Mouse (Mus musculus) intestine, embryonic 15.5 days (tissue): ENCODE results near the gene Mad2l2. TPM values are rescaled to one million over a fixed set of nuclear protein-coding genes. Genes with fewer than 3 reads are reported as not detected.
A peak's percentile ranks its signal among the peaks of the same experiment; 100 is the strongest.

ENCODE experiments used
- ATAC-seq: fragments of 200-750 bp; cut with Nextera tagmentation; 2 replicates; pipeline ENCODE4 v1.8.0; 2017; ENCODE audit warnings: moderate TSS enrichment, moderate library complexity
- H3K27ac ChIP-seq: fragments of 300-500 bp; sonication (generic); 2 replicates; pipeline ENCODE4 v1.5.1; 2015; ENCODE audit warnings: mild to moderate bottlenecking, inconsistent platforms
- H3K27me3 ChIP-seq: fragments of 300-500 bp; sonication (generic); replicated peaks from 2 replicates; pipeline ENCODE4 v1.6.1; 2015; ENCODE audit warnings: inconsistent platforms
- H3K36me3 ChIP-seq: fragments of 300-500 bp; sonication (generic); 2 replicates; pipeline ENCODE4 v1.6.1; 2015; ENCODE audit warnings: inconsistent platforms
- H3K4me1 ChIP-seq: fragments of 300-500 bp; sonication (generic); replicated peaks from 2 replicates; pipeline ENCODE4 v1.6.1; 2015; ENCODE audit warnings: inconsistent platforms
- H3K4me2 ChIP-seq: fragments of 300-500 bp; sonication (generic); replicated peaks from 2 replicates; pipeline ENCODE4 v1.6.1; 2015; ENCODE audit warnings: mild to moderate bottlenecking, inconsistent platforms
- H3K4me3 ChIP-seq: fragments of 300-500 bp; sonication (generic); replicated peaks from 2 replicates; pipeline ENCODE4 v1.5.1; 2015; ENCODE audit warnings: inconsistent platforms
- H3K9ac ChIP-seq: fragments of 300-500 bp; sonication (generic); 2 replicates; pipeline ENCODE4 v1.6.1; 2015; ENCODE audit warnings: inconsistent platforms
- H3K9me3 ChIP-seq: fragments of 300-500 bp; sonication (generic); 2 replicates; pipeline ENCODE4 v1.6.1; 2016; ENCODE audit warnings: inconsistent platforms
- WGBS: fragments of 180-500 bp; shearing (Covaris S2); methylation state at CpG from one replicate; pipeline ENCODE4 v1.1.7; 2015; 5-methylcytosine and 5-hydroxymethylcytosine counted together
- polyA plus RNA-seq: library from polyadenylated mRNA; unstranded; fragments of >200 nt; fragmentation: Nextera tagmentation; extraction: Ambion mirVana; gene quantifications from 2 replicates; pipeline ENCODE4 v1.2.1, GENCODE M21; 2015

Gene Mad2l2
- 32.9 and 33.9 TPM in 2 replicates for polyA plus RNA-seq

DNA sequence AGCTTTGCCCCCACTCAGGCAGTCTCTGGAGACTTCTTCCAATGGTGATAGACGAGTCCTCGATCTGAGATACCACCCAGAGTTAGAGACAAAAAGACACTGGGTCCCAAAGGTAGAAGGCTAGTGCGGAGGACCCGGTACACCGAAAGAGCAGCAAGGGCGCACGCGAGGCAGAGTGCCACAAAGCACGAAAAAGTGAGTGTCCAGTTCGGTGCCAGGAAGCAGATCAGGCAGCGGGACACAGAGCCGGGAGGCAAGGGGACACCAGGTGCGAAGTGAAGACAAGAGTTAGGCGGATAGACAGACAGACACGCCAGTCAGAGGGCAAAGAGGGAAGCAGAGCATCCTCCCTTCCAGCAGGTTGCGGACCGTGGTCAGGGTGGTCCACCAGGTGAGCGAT lies at the start of gene Mad2l2:
Gene Mad2l2, plus strand, starts transcription at position 252 of the 400 bp plus-strand sequence.
- Histone ChIP-seq H3K27ac (peak within 1 kb of the TSS; percentile 44; the same call in 1 of the 2 replicates), H3K4me2 (peak within 1 kb of the TSS; percentile 97), H3K4me3 (peak within 1 kb of the TSS; percentile 60), H3K9me3 (no peaks in the 10 kb centered on the region), H3K4me1 (peaks cover 12% of the 10 kb centered on the region), H3K36me3 (no peaks in the 10 kb centered on the region), H3K27me3 (peaks cover 47% of the 10 kb centered on the region), H3K9ac (peak within 1 kb of the TSS; percentile 34)
- no peak; the same call in 1 of the 2 replicates for ATAC-seq
- 1% methylated on average over 18 of the region's 18 CpGs for WGBS

DNA sequence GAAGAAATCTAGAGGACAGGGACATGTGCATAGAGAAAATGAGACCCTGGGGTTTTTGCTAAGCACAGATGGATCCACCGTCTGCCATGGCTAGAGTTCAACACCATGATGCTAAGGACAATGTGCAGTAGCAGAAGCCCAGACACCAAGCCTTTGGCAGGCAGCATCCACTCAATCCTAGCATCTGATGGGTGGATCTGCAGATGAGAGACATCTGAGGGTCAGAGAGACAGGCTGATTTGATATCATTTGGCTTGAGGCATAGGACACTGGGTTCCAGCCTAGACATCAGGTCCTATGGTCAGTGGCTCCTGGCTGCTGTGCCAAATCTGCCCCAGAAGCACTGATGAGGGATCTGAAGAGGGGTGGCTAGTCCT lies 49.6 kb upstream of the Mad2l2 start:
- H3K4me2 ChIP-seq = no peak overlapping the region
- no peaks in the 10 kb centered on the region for H3K27me3 ChIP-seq
- ATAC-seq = no peak
- H3K27ac ChIP-seq = no peak overlapping the region
- no peak overlapping the region for H3K9ac ChIP-seq
- no peak overlapping the region for H3K4me3 ChIP-seq
- peaks cover 3% of the 10 kb centered on the region; the same call in 1 of the 2 replicates for H3K36me3 ChIP-seq
- H3K9me3 ChIP-seq = no peaks in the 10 kb centered on the region
- peaks cover 15% of the 10 kb centered on the region for H3K4me1 ChIP-seq
- WGBS = 87% methylated on average over 1 of the region's 1 CpGs

DNA sequence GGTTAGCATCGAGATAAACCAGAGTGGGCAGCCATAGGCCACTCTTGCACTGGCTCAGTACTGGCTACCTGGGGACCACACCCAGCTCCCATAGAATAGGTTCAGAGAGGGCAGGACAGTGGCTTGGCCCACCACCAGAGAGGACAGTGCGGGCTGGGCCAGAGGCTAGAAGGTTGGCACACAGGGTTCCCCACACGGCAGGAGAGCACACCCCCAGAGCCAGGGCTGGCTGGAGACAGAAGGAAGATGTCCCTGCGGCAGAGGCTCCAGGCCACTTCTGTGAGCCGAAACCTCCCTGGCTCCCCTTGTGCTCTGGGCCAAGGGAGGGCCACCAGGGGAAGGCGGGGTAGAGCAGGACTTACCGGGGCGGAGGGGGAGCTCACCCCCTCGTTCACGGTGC lies 49.0 kb upstream of the Mad2l2 start:
- WGBS = 92% methylated on average over 10 of the region's 10 CpGs
- Histone ChIP-seq H3K4me3 (no peak overlapping the region), H3K4me2 (no peak overlapping the region), H3K27ac (no peak overlapping the region), H3K27me3 (no peaks in the 10 kb centered on the region), H3K4me1 (peaks cover 15% of the 10 kb centered on the region), H3K9me3 (no peaks in the 10 kb centered on the region), H3K9ac (no peak overlapping the region), H3K36me3 (peaks cover 3% of the 10 kb centered on the region; the same call in 1 of the 2 replicates)
- no peak for ATAC-seq

DNA sequence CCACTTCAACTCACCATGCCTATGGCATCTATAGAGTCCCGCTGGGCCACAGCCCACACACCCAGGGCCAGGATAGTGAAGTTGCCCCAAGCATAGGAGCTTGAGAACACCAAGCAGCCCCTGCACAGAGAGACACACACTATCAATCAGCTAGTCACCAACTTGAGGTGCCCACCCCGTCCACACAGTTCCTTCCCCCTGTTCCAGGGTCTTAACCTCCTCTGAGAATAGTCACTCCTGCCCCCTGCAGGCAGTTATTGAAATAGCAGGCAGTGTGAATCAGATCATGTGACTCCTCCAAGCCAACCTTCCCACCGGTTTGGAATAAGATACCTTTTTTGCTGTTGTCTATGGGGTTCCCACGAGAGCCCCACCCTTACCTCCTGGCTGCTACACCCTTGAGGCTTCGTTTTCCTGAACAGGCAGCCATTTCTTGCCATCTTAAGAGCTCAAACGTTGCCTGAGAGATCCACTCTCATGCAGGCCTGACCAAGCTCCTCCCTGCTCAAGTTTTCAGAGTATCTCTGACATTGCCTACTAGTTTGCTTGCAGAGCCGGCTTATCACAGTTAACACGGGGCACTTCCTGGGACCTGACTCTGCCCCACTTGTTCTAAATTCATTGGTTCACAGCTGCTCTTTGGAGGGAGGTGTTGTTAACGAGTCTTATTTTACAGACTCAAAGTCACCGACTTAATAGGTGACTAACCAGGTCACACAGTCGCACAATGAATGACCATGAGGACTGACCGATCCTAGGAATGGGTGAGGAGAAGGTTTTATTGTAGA lies 47.7 kb upstream of the Mad2l2 start:
- Histone ChIP-seq H3K27ac (no peak overlapping the region), H3K9ac (no peak overlapping the region), H3K4me3 (no peak overlapping the region), H3K9me3 (no peaks in the 10 kb centered on the region), H3K27me3 (no peaks in the 10 kb centered on the region), H3K4me1 (peaks cover 25% of the 10 kb centered on the region), H3K4me2 (no peak overlapping the region), H3K36me3 (peaks cover 3% of the 10 kb centered on the region; the same call in 1 of the 2 replicates)
- no peak for ATAC-seq
- WGBS = 51% methylated on average over 12 of the region's 12 CpGs

DNA sequence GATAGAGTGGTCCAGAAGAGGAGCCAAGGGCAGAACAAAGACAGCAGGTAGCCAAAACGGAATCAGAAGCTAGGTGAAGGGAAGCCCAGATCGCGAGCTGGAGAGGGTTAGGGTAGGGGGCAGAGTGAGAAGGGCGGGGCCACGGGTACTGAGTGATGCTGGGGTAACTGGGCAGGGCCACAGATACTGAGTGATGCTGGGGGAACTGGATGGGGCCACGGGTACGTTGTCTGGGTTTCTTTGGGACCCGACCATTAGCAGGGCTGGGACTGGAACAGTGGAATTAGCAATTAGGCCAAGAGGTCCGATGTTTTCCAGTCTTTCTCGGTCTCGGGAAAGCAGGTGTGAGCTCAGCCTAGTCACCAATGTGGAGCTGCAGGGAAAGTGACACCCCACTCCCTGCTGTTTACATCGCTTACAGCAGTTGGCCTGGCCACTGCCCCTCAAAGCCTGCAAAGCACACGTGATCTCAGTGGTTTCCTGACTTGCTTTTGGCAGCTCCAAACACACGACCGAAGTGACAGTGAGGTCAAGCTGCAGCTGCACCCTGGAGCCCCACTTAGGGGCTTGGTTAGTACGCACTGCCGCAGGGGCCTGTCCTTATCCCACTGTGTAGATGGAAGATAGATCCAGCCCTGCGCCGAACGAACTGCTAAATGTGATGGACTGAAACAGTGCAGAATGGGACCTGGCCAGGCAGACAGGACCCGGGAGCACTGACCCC lies 46.8 kb upstream of the Mad2l2 start:
- Histone ChIP-seq H3K27ac (no peak overlapping the region), H3K9ac (no peak overlapping the region), H3K4me2 (no peak overlapping the region), H3K27me3 (no peaks in the 10 kb centered on the region), H3K4me3 (no peak overlapping the region), H3K9me3 (no peaks in the 10 kb centered on the region), H3K4me1 (peaks cover 25% of the 10 kb centered on the region), H3K36me3 (peaks cover 3% of the 10 kb centered on the region; the same call in 1 of the 2 replicates)
- WGBS = 56% methylated on average over 21 of the region's 21 CpGs
- no peak for ATAC-seq

DNA sequence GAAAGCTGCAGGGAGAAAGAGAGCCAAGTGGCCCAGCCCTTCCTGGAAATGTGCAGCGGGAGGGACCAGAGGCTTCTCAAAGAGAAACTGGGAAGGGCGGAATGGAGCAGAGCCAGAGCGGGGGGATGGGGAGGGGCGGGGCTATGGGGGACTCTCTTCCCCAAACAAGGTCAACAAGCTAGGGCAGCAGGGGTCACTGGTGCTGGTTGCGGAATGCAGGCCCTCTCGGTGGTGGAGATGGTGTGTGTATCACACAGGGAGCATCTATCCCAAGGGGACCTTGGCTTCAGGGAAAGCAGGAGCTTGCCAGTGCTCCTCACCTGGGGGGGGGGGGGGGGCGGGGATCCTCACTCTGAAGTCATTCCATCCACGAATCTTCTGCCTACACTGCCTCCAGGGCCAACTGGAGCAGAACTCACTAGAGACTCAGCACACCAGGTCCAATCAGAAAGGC lies 45.9 kb upstream of the Mad2l2 start:
- no peak for ATAC-seq
- 26% methylated on average over 8 of the region's 8 CpGs for WGBS
- H3K4me2 ChIP-seq = no peak overlapping the region

DNA sequence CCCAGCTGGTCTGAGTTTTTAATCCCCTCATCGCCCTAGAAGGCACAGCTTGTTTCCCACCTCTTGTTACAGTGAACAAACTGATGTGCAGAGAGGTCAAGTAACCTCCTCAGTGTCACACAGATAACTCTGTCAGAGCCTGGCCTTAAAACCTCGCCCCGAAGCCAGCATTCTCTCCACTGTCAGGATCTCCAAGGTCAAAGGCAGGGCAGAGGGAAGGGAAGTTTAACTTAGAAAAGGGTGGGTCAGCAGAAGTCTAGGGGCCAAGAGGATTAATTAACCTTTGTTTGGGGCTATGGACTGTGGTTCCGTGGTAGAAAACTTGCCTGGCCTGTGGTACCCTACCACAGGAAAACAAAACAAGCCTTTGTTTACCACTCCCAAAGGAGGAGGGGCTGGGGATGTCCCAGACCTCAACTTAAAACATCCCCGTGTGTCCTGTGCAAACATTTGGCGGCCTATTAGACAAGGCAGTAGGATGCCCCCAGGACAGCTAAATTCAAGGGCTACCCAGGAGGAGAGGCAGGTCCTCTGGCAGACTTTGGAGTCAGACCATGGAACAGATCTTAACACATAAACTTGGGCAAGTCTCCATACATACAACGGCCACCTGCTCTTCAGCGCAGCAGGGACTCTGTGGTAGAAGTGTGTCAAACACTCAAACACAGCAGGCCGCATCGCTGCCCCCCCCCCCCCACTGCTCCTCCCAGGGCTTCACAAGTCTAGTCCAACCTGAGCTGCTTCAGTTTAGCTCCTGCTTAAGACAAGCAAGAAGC lies 44.9 kb upstream of the Mad2l2 start:
- no peak overlapping the region for H3K4me2 ChIP-seq
- H3K9me3 ChIP-seq = no peaks in the 10 kb centered on the region
- H3K27me3 ChIP-seq = no peaks in the 10 kb centered on the region
- 40% methylated on average over 10 of the region's 10 CpGs for WGBS
- H3K36me3 ChIP-seq = peaks cover under 1% of the 10 kb centered on the region; the same call in 1 of the 2 replicates
- H3K4me1 ChIP-seq = peaks cover 25% of the 10 kb centered on the region
- no peak for ATAC-seq
- no peak overlapping the region for H3K9ac ChIP-seq
- H3K4me3 ChIP-seq = no peak overlapping the region
- no peak overlapping the region for H3K27ac ChIP-seq

More for the DNA sequence above, 45.9 kb upstream of the Mad2l2 start:
- peaks cover 25% of the 10 kb centered on the region for H3K4me1 ChIP-seq
- H3K36me3 ChIP-seq = peaks cover 3% of the 10 kb centered on the region; the same call in 1 of the 2 replicates
- no peak overlapping the region for H3K4me3 ChIP-seq
- H3K9ac ChIP-seq = no peak overlapping the region
- H3K27me3 ChIP-seq = no peaks in the 10 kb centered on the region
- no peak overlapping the region for H3K27ac ChIP-seq
- no peaks in the 10 kb centered on the region for H3K9me3 ChIP-seq

DNA sequence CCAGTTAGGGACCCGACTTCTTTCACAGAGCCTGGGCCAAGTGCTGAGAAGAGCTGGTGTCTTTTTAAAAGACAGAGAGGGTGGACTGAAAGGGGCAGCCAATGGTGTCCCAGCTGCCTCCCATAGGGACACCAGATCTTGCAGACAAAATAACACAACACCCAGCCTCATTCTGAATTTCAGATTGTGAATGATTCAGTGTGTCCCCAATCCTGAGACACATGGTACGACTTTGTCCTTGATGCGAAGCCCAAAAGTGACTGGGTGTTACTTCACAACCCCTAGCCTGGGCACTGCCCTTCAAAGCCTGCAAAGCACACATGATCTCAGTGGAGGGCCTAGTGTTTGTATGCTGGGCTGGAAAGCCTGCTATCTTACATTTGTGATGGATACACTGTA lies 44.3 kb upstream of the Mad2l2 start:
- no peak for ATAC-seq
- H3K27me3 ChIP-seq = no peaks in the 10 kb centered on the region
- H3K4me1 ChIP-seq = peaks cover 25% of the 10 kb centered on the region
- no peak overlapping the region for H3K9ac ChIP-seq
- no peak overlapping the region for H3K4me2 ChIP-seq
- H3K9me3 ChIP-seq = no peaks in the 10 kb centered on the region
- 81% methylated on average over 3 of the region's 3 CpGs for WGBS
- H3K27ac ChIP-seq = no peak overlapping the region
- no peaks in the 10 kb centered on the region; the same call in 1 of the 2 replicates for H3K36me3 ChIP-seq
- no peak overlapping the region for H3K4me3 ChIP-seq

DNA sequence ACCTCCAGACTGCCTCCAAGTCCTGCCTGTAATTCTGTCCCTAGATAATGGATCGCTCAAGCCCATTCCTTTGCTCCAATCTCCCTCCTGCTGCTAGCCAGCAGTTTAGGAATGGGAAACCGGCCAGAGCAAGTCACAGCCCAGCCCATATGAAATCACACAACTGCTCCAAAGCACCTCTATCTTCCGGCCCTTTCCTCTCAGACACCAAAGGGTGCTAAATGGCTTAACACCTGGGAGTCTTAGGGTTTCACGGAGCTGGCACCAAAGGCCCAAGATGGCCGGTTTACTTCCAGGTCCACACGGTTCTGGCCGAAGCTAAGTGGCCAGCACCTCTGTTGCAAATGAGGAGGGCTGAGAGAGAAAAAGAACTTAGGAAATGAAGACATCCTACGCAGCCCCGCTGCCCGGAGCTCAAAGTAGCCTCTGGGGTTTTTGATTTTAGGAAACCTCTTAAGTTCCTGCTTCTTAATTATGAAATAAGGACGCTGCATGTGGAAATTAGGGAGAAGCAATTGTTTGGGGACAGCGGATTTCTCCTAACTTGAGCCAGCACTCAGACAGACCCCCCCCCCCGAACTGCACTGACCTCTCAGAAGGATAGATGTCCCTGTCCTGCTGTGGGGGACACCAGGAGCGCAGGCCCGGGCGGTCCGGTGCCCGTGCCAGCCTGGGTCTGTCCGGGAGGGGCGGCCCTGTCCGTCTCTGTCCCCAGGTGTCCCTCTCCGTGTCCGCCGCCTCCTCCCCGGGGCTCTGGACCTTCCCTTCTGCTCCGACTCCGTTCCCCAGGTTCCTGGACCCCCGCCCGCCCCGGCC lies 42.9 kb upstream of the Mad2l2 start:
- peak overlapping the region; percentile 66 for H3K27ac ChIP-seq
- no peaks in the 10 kb centered on the region for H3K27me3 ChIP-seq
- peak overlapping the region; percentile 84 for H3K9ac ChIP-seq
- no peaks in the 10 kb centered on the region for H3K9me3 ChIP-seq
- H3K4me1 ChIP-seq = peaks cover 25% of the 10 kb centered on the region
- peak overlapping the region; percentile 78 for H3K4me3 ChIP-seq
- 5% methylated on average over 30 of the region's 30 CpGs for WGBS
- no peaks in the 10 kb centered on the region; the same call in 1 of the 2 replicates for H3K36me3 ChIP-seq
- ATAC-seq = peak; percentile 66
- peak overlapping the region; percentile 77 for H3K4me2 ChIP-seq

DNA sequence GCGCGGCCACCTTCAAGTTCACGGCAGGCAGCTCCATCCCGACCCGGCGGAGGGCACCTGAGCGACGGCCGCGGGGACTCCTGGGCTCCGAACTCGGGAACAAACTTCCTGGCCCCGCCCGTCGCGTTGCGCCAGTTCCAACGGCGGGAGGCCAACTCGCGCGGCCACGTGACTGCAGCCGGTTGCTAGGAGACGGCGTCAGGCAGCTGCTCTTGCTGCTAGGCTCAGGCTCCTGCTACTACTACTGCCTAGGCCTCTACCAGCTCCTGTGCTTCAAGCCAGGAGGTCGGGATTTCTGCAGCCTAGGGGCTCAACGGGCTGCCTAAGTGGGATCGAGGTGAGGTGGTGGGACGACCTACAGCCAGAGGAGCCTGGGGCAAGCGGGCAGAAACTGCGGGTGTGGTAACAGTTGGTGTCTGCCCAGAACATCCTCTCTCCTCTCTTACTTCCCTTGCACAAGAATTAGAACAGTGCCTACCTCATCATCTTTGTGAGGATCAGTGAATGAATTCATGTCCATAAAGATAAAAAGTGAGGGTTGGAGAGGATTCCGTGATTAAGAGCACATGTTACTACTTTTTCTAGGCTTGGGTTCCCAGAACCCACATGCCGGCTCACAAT lies 42.2 kb upstream of the Mad2l2 start, which contains the start of gene Agtrap:
Gene Agtrap, minus strand, starts transcription at position 125 of the 621 bp plus-strand sequence.
- WGBS = 7% methylated on average over 34 of the region's 34 CpGs
- peak within 1 kb of the TSS; percentile 84 for H3K9ac ChIP-seq
- H3K9me3 ChIP-seq = no peaks in the 10 kb centered on the region
- H3K27me3 ChIP-seq = no peaks in the 10 kb centered on the region
- peak within 1 kb of the TSS; percentile 77 for H3K4me2 ChIP-seq
- H3K36me3 ChIP-seq = no peaks in the 10 kb centered on the region; the same call in 1 of the 2 replicates
- ATAC-seq = peak; percentile 96
- peak within 1 kb of the TSS; percentile 66 for H3K27ac ChIP-seq
- peaks cover 25% of the 10 kb centered on the region for H3K4me1 ChIP-seq
- H3K4me3 ChIP-seq = peak within 1 kb of the TSS; percentile 78

DNA sequence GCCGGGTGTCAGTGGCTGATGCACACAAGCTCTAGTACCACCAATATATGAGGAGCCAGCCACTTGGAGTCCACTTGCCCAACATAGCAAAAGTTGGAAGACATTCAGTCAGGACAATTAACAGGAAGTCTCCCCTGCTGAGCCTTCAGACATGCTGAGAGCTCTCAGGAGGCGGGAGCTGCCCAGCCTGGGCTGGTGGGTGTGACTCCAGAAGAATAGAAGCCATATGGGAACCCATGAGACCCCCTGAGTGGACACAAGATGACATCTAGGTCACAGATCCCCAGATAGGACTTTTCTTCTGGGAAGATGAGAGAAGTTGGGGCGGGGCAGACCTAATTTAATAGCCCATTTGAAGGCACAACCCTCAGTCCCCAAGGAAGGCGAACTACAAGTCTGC lies 41.0 kb upstream of the Mad2l2 start:
- no peak overlapping the region for H3K27ac ChIP-seq
- no peak overlapping the region for H3K4me3 ChIP-seq
- no peaks in the 10 kb centered on the region for H3K9me3 ChIP-seq
- H3K4me2 ChIP-seq = no peak overlapping the region
- no peak for ATAC-seq
- H3K9ac ChIP-seq = no peak overlapping the region
- WGBS = 75% methylated on average over 4 of the region's 4 CpGs
- H3K36me3 ChIP-seq = no peaks in the 10 kb centered on the region
- peaks cover 17% of the 10 kb centered on the region for H3K4me1 ChIP-seq
- H3K27me3 ChIP-seq = no peaks in the 10 kb centered on the region
